Mouse (Mus musculus): ENCODE data around the gene Slc16a2. TPM values are rescaled to one million over a fixed set of nuclear protein-coding genes. Genes with fewer than 3 reads are reported as not detected.

Slc16a2 gene
- polyA plus RNA-seq, 1 experiment from 2014 or later = 19.9 TPM

- H3K4me3 ChIP-seq (ENCODE audit: low read length) = no peak overlapping the region
- WGBS = 50% methylated on average over 1 of the region's 1 CpGs
- ATAC-seq (replicated peaks; ENCODE audit: extremely low read depth, insufficient read depth, low FRiP score) = no peak
- no peaks in the 10 kb centered on the region for H3K36me3 ChIP-seq (ENCODE audit: control insufficient read depth, insufficient read depth)
- H3K27ac ChIP-seq (ENCODE audit: low read length) = no peak overlapping the region
- H3K9me3 ChIP-seq (replicated peaks; ENCODE audit: control insufficient read depth, low read length) = no peaks in the 10 kb centered on the region
- H3K27me3 ChIP-seq (ENCODE audit: control insufficient read depth, insufficient read depth, low read length) = peaks cover 6% of the 10 kb centered on the region; the same call in 1 of the 2 replicates
- H3K4me1 ChIP-seq (ENCODE audit: control insufficient read depth, insufficient read depth, low read length) = no peaks in the 10 kb centered on the region
- no peak overlapping the region for H3K4me2 ChIP-seq (ENCODE audit: low read depth, low read length)
- H3K9ac ChIP-seq (ENCODE audit: low read length) = no peak overlapping the region
These were observed 169.7 kb downstream of the Slc16a2 start for GRCm38 (mm10) chrX:103652048-103652447.

Other genes starting within 250 kb of the Slc16a2 start
- gene Zcchc13, start 191.4 kb downstream of the Slc16a2 start, polyA plus RNA-seq (2015; fragmentation: Nextera tagmentation; extraction: Ambion mirVana) = not detected in 2 replicates
- 18.6 and 22.8 TPM in 2 replicates for gene Rlim, start 159.3 kb upstream of the Slc16a2 start, polyA plus RNA-seq (2015; fragmentation: Nextera tagmentation; extraction: Ambion mirVana)